Mouse (Mus musculus) spleen, postnatal 10 days (tissue): ENCODE results near the gene Cdh10.

ENCODE experiments used
- DNase-seq, 2 experiments: peaks; one replicate each; pipeline ENCODE4 v3.0.0; 2021 to 2022; ENCODE audit warnings: low spot score in 2 of 2

The Cdh10 gene

GRCm38 (mm10) chr15:18818185-18818973, at the start of gene Cdh10:
TSS of gene Cdh10 (plus strand) at chr15:18818947.
- no peak for DNase-seq

GRCm38 (mm10) chr15:18809148-18809827, 9.5 kb upstream of the Cdh10 start:
- no peak for DNase-seq

DNA sequence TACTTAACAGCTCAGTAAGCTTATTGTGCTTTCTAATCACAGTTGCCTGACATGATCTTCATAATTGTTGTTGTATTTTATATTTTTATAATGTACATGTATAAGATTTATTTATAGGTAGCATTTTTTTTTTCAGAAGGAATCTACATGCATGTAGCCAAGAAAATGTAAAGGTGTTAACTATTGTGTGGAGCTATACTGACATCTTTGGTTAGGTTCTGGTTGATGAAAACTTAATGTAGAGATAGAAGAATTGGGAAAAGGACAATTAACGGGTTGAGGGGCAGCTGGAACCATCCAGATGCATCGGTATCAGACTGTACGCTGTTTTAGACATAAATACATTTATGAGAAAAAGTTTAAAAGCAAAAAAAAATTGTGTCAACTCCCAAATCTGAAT, 1.0 kb upstream of the Cdh10 start:
- DNase-seq = no peak

GRCm38 (mm10) chr15:18820226-18820625, 1.5 kb downstream of the Cdh10 start:
- DNase-seq = no peak

DNA sequence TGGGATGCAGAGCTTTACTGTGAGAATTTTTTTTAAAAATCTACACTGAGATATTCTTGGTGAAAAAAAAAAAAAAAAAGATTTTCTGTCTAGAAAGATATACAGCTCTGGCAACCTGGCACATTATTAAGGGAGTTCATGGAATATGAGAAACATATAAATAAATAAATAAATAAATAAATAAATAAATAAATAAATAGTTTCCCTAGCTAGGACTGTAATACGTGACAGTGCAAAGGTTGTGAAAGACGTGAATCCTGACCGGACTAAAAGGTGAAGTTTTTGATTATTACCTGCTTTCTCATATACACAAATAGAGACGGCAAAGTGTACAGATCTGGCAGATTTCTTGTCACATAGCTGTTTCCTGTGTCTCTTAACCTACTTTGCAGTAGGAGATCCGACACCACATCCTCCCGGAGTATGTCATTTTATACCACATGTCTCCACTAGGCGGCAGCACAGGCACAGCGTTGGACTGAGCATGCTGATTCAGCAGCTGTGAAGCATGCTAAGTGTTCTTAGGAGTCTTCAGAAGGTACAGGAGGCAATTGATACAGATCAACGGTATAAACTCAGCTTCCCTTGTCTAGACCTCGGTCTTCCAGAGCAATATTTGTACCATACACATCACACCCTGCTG, 2.5 kb downstream of the Cdh10 start:
- DNase-seq = peak; percentile 26 to 71

DNA sequence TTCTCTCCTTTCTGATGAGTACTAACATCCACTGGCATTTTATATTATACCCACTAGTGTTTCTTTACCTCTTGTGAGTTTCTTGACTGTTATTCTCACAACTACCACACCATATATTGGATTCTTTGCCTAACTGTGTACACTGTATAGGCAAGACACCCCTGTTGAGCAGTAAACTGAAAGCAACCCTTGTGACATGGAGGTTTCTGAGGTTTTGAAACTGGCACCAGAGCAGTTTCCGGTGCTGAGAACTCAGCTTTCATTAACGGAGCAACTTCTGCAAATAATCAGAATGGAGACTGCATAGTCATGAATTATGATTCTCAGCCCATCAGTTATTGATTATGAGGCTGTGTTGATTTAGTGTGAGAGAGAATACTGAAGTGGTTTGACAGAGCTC, 4.7 kb downstream of the Cdh10 start:
- no peak for DNase-seq

- DNase-seq = peak in 1 of 2 experiments; percentile 17
Measured at GRCm38 (mm10) chr15:18832263-18832662, 13.5 kb downstream of the Cdh10 start.

DNA sequence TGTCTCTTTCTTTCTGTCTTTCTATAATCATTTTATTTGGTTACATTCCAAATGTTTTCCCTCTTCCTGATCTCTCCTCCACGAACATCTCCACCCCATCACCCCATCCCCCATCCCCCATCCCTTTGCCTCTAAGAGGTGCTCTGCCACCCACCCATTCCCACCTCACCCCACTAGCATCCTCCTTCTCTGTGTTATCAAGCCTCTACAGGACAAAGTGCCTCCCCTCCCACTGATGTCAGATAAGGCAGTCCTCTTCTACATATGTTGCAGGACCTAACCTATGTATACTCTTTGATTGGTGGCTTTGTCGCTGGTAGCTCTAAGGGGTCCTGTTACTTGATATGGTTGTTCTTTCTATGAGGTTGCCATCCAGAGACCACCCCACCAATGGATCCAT, 23.0 kb downstream of the Cdh10 start:
- DNase-seq = no peak

GRCm38 (mm10) chr15:18844807-18845206, 26.1 kb downstream of the Cdh10 start:
- DNase-seq = no peak

- no peak for DNase-seq
Measured at GRCm38 (mm10) chr15:18850497-18850896, 31.8 kb downstream of the Cdh10 start.

GRCm38 (mm10) chr15:18858135-18858534, 39.4 kb downstream of the Cdh10 start:
- no peak for DNase-seq

DNA sequence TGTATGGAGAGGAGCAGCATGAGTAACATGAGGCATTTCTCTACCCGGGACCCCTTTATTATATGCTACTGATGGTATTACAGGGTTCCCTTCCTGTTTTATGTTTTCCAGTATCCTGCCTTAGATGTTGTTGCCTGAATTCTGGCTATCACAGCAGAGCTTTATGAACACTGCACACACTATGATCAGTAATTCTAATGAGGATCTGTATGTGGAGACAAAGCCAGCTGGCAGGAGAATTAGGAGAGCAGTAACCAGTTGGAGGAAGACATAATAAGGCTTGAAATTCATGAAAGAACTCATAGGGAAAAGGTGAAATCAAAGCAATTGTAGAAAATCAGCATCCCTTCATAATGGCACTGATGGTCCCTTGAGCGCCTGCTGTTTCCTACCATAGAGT, 51.1 kb downstream of the Cdh10 start:
- no peak for DNase-seq

- no peak for DNase-seq
Measured at GRCm38 (mm10) chr15:18881467-18881866, 62.7 kb downstream of the Cdh10 start.

DNA sequence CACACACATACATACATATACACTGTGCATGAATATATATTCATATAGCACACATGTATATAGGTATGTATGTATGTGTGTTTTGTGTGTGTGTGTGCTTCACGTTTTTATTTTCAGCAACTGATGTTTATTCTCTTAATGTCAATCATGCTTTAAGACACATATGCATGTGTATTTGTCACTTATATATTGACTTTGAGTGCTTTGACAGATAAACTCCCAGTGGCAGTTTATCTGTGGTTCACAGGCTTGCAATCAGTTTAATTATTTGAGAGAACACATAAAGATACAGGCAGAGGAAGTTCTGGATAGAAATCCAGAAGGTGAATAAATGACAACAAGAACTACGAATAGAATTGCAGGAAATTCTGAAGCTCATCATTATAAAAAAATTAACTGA, 67.9 kb downstream of the Cdh10 start:
- DNase-seq = no peak

DNA sequence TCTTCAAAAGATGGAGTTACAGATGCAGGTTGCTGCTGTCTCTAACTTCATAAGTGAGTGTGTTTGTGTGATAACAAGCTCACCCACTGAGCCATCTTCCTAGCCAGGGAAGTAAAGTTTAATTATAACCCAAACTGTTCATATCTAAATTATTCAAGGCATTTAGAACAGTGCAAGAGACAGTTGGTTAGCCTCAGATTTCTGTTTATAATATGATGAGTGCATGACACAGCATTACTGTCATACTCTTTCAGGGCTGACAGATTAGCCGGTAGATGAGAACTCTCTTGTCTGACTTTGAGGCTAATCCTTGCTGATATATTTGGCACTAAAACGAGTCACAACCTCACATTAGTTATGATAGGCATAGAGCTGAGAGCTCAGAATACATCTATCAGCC, 70.2 kb downstream of the Cdh10 start:
- DNase-seq = no peak

- DNase-seq = no peak
Measured at GRCm38 (mm10) chr15:18890358-18890757, 71.6 kb downstream of the Cdh10 start.

GRCm38 (mm10) chr15:18900776-18901175, 82.0 kb downstream of the Cdh10 start:
- DNase-seq = no peak

- DNase-seq = no peak
Measured at GRCm38 (mm10) chr15:18904131-18904530, 85.4 kb downstream of the Cdh10 start.

- no peak for DNase-seq
Measured at GRCm38 (mm10) chr15:18910612-18911011, 91.9 kb downstream of the Cdh10 start.

DNA sequence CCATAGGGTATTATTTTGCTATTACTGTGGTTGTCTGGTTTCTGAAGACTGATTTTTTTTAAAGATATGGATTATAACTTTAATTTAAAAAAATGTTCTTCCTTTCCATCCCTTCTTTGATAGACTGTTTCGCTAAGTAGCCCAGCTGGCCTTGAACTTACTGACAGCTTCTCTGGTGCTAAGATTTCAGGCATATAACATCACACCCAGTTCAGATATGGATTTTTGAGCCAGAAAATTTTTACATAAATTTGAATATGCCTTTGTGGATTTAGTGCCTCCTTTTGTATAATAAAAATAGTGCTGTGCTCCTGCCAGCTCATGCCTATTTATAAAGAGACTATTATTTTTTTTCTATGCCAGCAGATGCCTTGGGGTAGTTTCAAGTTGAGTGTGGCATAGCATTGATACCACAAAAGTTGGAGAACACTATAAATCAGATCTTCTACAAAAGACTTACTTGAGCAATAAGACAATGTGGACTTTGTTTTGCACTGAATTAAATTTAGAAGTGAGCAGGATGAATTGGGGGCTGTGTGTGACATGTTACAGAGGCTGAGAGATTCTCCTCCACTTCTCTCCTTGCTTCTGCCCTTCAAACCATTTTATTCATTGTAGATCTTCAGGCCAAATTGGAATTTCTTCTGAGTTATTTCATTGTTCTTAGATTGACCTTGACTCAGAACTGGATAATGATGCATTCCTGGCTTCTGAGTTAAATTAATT, 106.8 kb downstream of the Cdh10 start:
- no peak for DNase-seq

- DNase-seq = no peak
Measured at GRCm38 (mm10) chr15:18926964-18927363, 108.2 kb downstream of the Cdh10 start.

GRCm38 (mm10) chr15:18952266-18952665, 133.5 kb downstream of the Cdh10 start:
- DNase-seq = no peak
